Mouse (Mus musculus) bone marrow, adult 2 months (tissue): ENCODE results near the gene Hpse2. TPM values are rescaled to one million over a fixed set of nuclear protein-coding genes. Genes with fewer than 3 reads are reported as not detected.

Experiments
- H3K27ac ChIP-seq: fragments of 200-500 bp; 2 replicates; pipeline ENCODE4 v1.5.1; 2012; ENCODE audit warnings: low read depth, mild to moderate bottlenecking, control low read depth, inconsistent platforms, low read length; ENCODE audit not compliant: control insufficient read depth, poor library complexity, insufficient read depth
- H3K4me1 ChIP-seq: fragments of 200-500 bp; 2 replicates; pipeline ENCODE4 v1.6.1; 2011; ENCODE audit warnings: low read length; ENCODE audit not compliant: control insufficient read depth, insufficient read depth
- H3K4me3 ChIP-seq: fragments of 200-500 bp; replicated peaks from 2 replicates; pipeline ENCODE3; 2011; ENCODE audit warnings: mild to moderate bottlenecking, low read depth, low read length, control low read depth; ENCODE audit not compliant: control insufficient read depth
- CTCF ChIP-seq: fragments of 200-500 bp; IDR thresholded peaks from 2 replicates; pipeline ENCODE4 v1.5.1; 2011; ENCODE audit warnings: low read length, control low read depth; ENCODE audit not compliant: control insufficient read depth, insufficient read depth
- POLR2A ChIP-seq: fragments of 200-500 bp; IDR thresholded peaks from 2 replicates; pipeline ENCODE4 v1.6.1; 2011; ENCODE audit warnings: low read depth, mild to moderate bottlenecking, control low read depth, low read length, borderline replicate concordance; ENCODE audit not compliant: control insufficient read depth
- WGBS: fragments of 180-500 bp; shearing (Covaris S2); methylation state at CpG from one replicate; pipeline ENCODE4 v1.1.7; 2018; 5-methylcytosine and 5-hydroxymethylcytosine counted together
- polyA plus RNA-seq: library from polyadenylated mRNA; stranded (reverse); fragments of >200 nt; gene quantifications from 2 replicates; pipeline ENCODE4 v1.2.4, GENCODE M21; 2011; ENCODE audit warnings: low replicate concordance; ENCODE audit not compliant: missing spikeins, insufficient read depth, insufficient read length

Hpse2 gene
- polyA plus RNA-seq, 1 experiment, result not detected

DNA sequence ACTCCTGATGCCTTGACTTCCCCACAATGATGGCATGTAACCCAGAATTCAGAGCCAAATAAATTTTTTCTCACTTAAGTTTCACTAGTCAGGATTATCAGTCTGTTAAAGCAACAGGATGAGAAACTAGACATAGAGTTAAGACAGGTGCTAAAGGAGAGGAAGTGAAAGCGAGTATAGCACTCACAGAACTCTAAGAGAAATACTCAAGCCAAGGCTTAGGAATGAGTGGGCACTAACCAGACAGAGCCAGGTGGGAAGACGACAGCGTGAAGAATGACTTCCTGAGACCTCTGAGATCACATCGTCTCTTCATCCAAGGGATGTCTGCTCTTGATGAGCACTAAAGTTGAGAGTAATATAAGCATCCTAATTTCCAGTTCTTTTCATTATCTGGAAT is 144.2 kb downstream of the Hpse2 start:
- 48% methylated on average over 4 of the region's 4 CpGs for WGBS
- no peak for TF ChIP-seq CTCF
- TF ChIP-seq POLR2A, result no peak
- Histone ChIP-seq H3K27ac (no peak overlapping the region), H3K4me1 (no peaks in the 10 kb centered on the region), H3K4me3 (no peak overlapping the region)

DNA sequence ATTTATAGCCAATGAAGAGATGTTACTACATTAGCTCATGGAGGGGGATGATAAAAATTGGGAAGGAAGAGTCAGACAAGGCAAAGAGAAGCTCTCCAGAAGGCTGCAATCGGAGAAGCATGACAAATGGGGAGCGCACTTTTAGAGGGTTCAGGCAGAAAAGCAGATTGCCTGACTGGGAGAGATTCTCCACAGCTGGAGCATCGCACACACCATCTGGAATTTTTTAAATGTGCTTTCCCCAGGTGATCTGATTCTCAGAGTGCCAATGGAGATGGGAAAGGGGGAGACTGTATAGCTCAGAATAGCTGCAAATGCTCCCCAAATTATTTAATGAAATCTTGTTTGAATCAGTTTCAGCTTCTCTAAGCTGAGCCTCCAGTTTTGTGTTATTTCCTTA is 156.4 kb downstream of the Hpse2 start:
- WGBS, result 86% methylated on average over 3 of the region's 3 CpGs
- TF ChIP-seq CTCF, result no peak
- no peak for TF ChIP-seq POLR2A
- H3K4me3 ChIP-seq, result no peak overlapping the region
- no peak overlapping the region for H3K27ac ChIP-seq
- no peaks in the 10 kb centered on the region for H3K4me1 ChIP-seq

DNA sequence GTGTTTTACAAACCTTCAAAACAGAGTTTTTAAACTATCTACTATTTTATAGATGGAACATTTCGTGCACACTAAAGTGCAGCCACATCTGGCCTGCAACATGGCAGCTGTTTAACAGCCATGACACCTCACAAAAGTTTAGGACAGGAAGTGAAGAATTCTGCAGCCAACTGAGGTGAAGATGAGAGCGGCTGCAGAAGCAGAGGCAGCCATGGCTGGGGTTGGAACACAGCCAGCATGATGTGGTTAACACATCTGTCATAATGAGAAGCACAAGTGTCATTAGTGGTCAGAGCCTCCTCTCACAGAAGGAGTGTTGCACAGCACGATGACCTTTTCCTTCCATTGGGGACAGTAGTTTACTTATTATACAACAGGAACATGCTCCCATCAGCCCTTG is 194.6 kb downstream of the Hpse2 start:
- 24% methylated on average over 3 of the region's 3 CpGs for WGBS

DNA sequence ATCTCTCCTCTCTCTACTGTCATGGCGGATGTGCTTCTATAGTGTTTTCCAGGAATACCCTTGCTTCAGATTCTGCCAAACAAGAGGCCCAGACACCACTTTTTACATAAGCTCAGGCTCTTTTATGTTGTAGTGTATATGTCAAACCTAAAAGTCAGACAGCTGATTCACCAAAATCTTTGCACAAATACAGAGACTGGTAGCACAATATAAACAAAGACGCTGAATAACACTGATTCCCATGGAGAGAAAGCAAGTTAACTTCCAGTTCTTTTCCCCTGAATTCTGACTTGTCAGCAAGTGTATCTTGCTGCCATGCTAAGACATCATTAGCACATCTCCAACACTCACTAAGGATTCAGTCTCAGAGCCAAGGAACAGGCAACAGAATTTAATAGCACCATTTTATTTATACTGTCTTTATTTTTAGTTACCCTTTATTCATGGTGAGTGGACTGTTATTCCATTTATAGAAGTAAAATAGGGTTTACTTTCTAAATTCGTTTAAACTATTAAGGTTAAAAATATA is 212.7 kb downstream of the Hpse2 start:
- TF ChIP-seq POLR2A (no peak), CTCF (no peak)
- 76% methylated on average over 3 of the region's 3 CpGs for WGBS
- no peak overlapping the region for H3K4me3 ChIP-seq
- no peak overlapping the region for H3K27ac ChIP-seq
- no peaks in the 10 kb centered on the region for H3K4me1 ChIP-seq

More for the DNA sequence above, 194.6 kb downstream of the Hpse2 start:
- H3K4me3 ChIP-seq, result no peak overlapping the region
- TF ChIP-seq CTCF (no peak), POLR2A (no peak)
- H3K4me1 ChIP-seq, result no peaks in the 10 kb centered on the region
- H3K27ac ChIP-seq, result no peak overlapping the region

DNA sequence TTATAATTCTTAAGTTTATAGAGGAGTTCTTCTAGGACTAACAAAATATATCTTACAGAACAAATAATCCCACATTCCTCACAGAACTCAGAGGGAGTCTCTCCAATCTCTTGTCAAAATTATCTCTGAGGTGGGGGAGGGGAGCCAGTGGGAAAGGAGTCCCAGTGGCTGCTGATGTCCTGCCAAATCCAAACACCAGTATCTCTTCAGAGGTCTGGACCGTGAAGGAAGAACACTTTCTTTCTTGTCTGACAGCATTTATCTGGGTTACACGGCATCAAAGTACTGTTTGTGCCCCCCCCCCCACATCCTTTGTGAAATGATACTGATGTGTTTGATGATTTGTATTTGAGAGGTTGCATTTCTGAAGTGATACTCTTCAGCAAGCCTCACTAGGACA is 213.3 kb downstream of the Hpse2 start:
- no peak for TF ChIP-seq POLR2A
- WGBS, result 87% methylated on average over 2 of the region's 2 CpGs
- Histone ChIP-seq H3K4me3 (no peak overlapping the region), H3K27ac (no peak overlapping the region), H3K4me1 (no peaks in the 10 kb centered on the region)

DNA sequence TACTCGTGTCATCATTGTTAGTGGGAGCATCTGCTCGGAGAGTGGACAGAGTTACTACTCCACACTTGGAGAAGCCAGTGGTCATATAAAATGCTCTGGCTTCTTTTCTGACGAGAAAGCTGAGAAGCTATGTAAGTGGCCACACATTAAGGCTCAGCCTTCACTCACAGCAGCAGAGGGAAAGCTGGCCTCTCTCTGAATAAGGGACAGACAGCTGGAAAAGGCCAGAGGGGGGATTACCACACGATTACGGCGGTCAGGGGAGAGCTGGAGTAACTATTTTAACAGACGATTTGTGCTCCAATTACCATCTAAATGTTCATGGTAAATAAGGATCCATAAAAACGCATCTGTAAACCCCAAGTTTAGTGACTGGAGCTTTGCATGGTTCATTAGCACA is 232.1 kb downstream of the Hpse2 start:
- Histone ChIP-seq H3K4me1 (no peaks in the 10 kb centered on the region), H3K4me3 (no peak overlapping the region), H3K27ac (no peak overlapping the region)
- WGBS, result 77% methylated on average over 8 of the region's 8 CpGs
- no peak for TF ChIP-seq POLR2A
- no peak for TF ChIP-seq CTCF

DNA sequence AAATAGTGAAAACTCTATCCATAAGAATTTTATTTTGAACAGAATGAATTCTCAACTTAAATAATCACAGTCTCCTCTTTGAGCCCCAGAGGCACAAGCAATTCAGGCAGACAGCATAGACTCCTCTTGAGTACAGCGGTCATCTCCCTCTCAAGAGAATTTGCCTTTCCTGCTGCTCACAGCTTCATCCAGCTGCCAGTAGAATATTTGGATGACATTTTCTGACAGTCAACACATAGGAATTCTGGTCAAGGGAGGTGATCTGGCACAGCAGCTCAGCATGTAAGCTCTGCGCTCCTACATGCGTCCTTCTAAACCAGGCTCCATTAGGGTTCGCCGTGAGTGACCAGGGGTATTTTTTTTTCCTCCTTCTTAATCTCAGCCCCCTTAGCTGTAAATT is 232.6 kb downstream of the Hpse2 start:
- WGBS, result 90% methylated on average over 5 of the region's 5 CpGs
- H3K4me1 ChIP-seq, result no peaks in the 10 kb centered on the region
- no peak overlapping the region for H3K4me3 ChIP-seq
- TF ChIP-seq POLR2A, result no peak
- no peak for TF ChIP-seq CTCF
- no peak overlapping the region for H3K27ac ChIP-seq

DNA sequence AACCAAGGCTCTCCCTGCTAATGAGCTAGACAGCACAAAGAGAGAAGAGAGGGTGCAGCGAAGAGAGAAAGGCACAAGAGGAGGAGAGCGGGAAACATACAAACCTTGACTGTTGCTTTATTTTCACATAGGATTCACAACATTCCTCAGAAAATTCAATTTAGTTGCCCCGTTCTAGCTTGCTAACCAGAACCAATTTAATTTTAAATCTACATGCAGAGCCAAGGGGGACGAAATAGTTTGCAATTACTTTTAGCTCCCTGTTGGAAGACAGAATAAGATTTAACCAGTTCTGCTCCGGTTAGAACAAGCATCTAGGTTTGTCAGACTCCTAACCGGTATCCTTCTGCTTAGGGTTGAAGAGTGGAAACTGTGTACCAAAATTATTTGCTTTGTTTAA is 240.3 kb downstream of the Hpse2 start:
- no peaks in the 10 kb centered on the region for H3K4me1 ChIP-seq
- WGBS, result 80% methylated on average over 6 of the region's 6 CpGs
- no peak overlapping the region for H3K4me3 ChIP-seq
- TF ChIP-seq CTCF (no peak), POLR2A (no peak)
- no peak overlapping the region for H3K27ac ChIP-seq

DNA sequence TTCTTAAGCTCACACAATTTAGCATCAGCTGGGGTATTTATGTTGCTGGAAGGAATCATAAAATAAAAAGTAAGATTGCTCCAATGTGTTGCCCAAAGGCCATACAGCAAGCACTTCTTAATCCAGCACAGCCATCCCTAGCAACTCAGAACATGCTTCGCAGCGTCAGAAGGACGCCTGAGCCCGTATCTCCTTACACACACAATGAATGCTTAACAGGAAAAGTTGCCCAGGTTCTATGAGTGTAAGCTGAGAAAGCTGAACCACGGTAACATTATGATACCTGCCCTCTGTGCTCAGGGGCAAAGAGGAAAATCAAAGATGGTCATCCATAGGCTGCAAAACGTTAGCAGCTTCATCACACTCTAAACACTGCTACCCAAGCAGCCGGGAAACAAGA is 241.3 kb downstream of the Hpse2 start:
- H3K27ac ChIP-seq, result no peak overlapping the region
- no peak for TF ChIP-seq CTCF
- no peak for TF ChIP-seq POLR2A
- 76% methylated on average over 7 of the region's 7 CpGs for WGBS
- no peak overlapping the region for H3K4me3 ChIP-seq
- no peaks in the 10 kb centered on the region for H3K4me1 ChIP-seq
